Mouse (Mus musculus) bone marrow macrophage, adult 2 months (primary cell): ENCODE results near the gene Lman2.

Experiments used
- CTCF ChIP-seq: IDR thresholded peaks from 2 replicates; pipeline ENCODE4 v1.5.1; 2012; ENCODE audit warnings: low read depth, mild to moderate bottlenecking, low read length, moderate library complexity
- POLR2A ChIP-seq: IDR thresholded peaks from 2 replicates; pipeline ENCODE4 v1.6.1; 2012; ENCODE audit warnings: mild to moderate bottlenecking, low read depth, low read length, borderline replicate concordance

- TF ChIP-seq CTCF (no peak), POLR2A (no peak)
These were observed 30.3 kb downstream of the Lman2 start for GRCm38 (mm10) chr13:55332331-55332730.
